Mouse (Mus musculus): ENCODE results near the gene Plekhg6.

DNA sequence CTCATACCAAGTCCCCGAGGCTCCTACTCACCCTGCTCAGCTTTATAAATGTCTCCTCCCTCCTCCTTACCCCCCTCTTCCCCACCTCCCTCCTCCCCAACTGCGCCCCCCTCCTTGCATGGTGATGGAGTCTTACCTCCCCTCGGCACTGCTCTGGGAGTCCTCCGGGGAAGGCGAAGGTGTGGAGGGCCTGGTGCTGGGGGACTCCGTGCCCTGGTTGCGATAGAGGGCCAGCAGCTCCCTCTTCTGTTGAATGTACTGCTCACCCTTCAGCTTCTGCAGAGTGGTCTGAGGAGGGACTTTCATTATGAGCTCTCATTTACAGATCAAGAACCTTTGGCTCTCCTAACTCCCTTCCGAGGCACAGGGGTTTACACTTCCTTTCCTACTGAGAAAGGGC lies 16.1 kb downstream of the Plekhg6 start:
- no peak for TF ChIP-seq POLR2A (IDR thresholded peaks at IDR 0.05; ENCODE audit: low read depth, low read length)
- no peak for TF ChIP-seq CTCF (IDR thresholded peaks at IDR 0.05; ENCODE audit: extremely low read depth, insufficient read length, insufficient replicate concordance, low read depth, low read length)
